17 mouse cellular contexts compared by ENCODE assay signal in the genomic region with DNA sequence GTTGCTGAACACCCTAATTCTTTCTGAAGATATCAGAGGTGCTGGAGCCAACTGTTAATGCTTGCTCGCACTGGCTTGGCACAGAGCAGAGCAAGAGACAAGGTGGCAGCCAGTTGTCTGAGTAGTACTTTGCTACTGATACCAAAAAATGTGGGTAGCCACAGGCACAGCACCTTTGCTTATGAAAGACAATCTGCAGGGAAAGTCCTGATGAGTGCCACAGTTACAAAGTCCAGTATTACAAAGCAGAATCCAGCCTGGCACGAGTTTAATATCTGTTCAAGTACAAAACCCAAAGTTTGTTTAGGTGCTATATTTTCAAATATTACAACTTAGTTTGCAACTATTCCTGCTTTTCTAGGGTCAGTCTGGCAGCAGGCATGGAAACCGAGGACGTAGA.
"Had no signal": no experiment of that assay in that cellular context is flagged by ENCODE, and none has a peak within 500 bp of the region (broad histone marks: within the 10 kb centered on the region; RNA-seq: fewer than 3 reads in every experiment).

No protein-coding gene starts in this region.

- H3K9me3 ChIP-seq: lung, embryonic 15.5 days; megakaryocyte, embryonic 14.5 days; midbrain, embryonic 13.5 days; midbrain, embryonic 15.5 days; neural tube, embryonic 12.5 days; stomach, embryonic 15.5 days had no signal

- H3K27ac ChIP-seq: lung, embryonic 15.5 days; macrophage; midbrain, embryonic 13.5 days; midbrain, embryonic 15.5 days; neural tube, embryonic 12.5 days; stomach, embryonic 15.5 days; stomach, postnatal 0 days had no signal

- H3K4me2 ChIP-seq: lung, embryonic 15.5 days; midbrain, embryonic 11.5 days; midbrain, embryonic 13.5 days; midbrain, embryonic 15.5 days; neural tube, embryonic 12.5 days; stomach, embryonic 15.5 days had no signal

- H3K9ac ChIP-seq: lung, embryonic 15.5 days; midbrain, embryonic 13.5 days; midbrain, embryonic 15.5 days; neural tube, embryonic 12.5 days; stomach, embryonic 15.5 days had no signal

- ATAC-seq: lung, postnatal 0 days; midbrain, embryonic 13.5 days; midbrain, embryonic 15.5 days had no signal

- DNase-seq: lung, adult 2 months; lung, postnatal 14 days; lung, postnatal 36 days; right cerebral cortex, postnatal 14 days; thymus, adult 2 months; thymus, postnatal 25 days; thymus, postnatal 4 days had no signal

- H3K27me3 ChIP-seq: lung, embryonic 15.5 days; megakaryocyte, embryonic 14.5 days; midbrain, embryonic 13.5 days; midbrain, embryonic 15.5 days; neural tube, embryonic 12.5 days; stomach, embryonic 15.5 days had no signal

- H3K4me3 ChIP-seq: lung, embryonic 15.5 days; megakaryocyte, embryonic 14.5 days; midbrain, embryonic 13.5 days; midbrain, embryonic 15.5 days; neural tube, embryonic 12.5 days; stomach, embryonic 15.5 days had no signal

- H3K4me1 ChIP-seq: lung, embryonic 15.5 days; megakaryocyte, embryonic 14.5 days; midbrain, embryonic 13.5 days; midbrain, embryonic 15.5 days; neural tube, embryonic 12.5 days; stomach, embryonic 15.5 days had no signal
